Mouse (Mus musculus) neural tube, embryonic 13.5 days (tissue): ENCODE measurements around the gene Rgp1. TPM values are rescaled to one million over a fixed set of nuclear protein-coding genes. Genes with fewer than 3 reads are reported as not detected.
A peak's percentile ranks its signal among the peaks of the same experiment; 100 is the strongest.

Source experiments
- ATAC-seq: fragments of 200-750 bp; cut with Nextera tagmentation; 2 replicates; pipeline ENCODE4 v1.8.0; 2017; ENCODE audit warnings: low read depth, mild to moderate bottlenecking, moderate TSS enrichment, moderate library complexity
- H3K27ac ChIP-seq: fragments of 300-500 bp; sonication (generic); replicated peaks from 2 replicates; pipeline ENCODE4 v1.5.1; 2015; ENCODE audit warnings: moderate library complexity, mild to moderate bottlenecking, inconsistent platforms
- H3K27me3 ChIP-seq: fragments of 300-500 bp; sonication (generic); 2 replicates; pipeline ENCODE4 v1.6.1; 2015; ENCODE audit warnings: mild to moderate bottlenecking, inconsistent platforms
- H3K36me3 ChIP-seq: fragments of 300-500 bp; sonication (generic); 2 replicates; pipeline ENCODE4 v1.6.1; 2015; ENCODE audit warnings: mild to moderate bottlenecking, inconsistent platforms
- H3K4me1 ChIP-seq: fragments of 300-500 bp; sonication (generic); replicated peaks from 2 replicates; pipeline ENCODE4 v1.6.1; 2015; ENCODE audit warnings: inconsistent platforms
- H3K4me2 ChIP-seq: fragments of 300-500 bp; sonication (generic); 2 replicates; pipeline ENCODE4 v1.6.1; 2015; ENCODE audit warnings: inconsistent platforms, mild to moderate bottlenecking, moderate library complexity
- H3K4me3 ChIP-seq: fragments of 300-500 bp; sonication (generic); 2 replicates; pipeline ENCODE4 v1.5.1; 2015; ENCODE audit warnings: mild to moderate bottlenecking, inconsistent platforms
- H3K9ac ChIP-seq: fragments of 300-500 bp; sonication (generic); 2 replicates; pipeline ENCODE4 v1.6.1; 2015; ENCODE audit warnings: moderate library complexity, mild to moderate bottlenecking, inconsistent platforms
- H3K9me3 ChIP-seq: fragments of 300-500 bp; sonication (generic); 2 replicates; pipeline ENCODE4 v1.6.1; 2016; ENCODE audit warnings: inconsistent platforms
- WGBS: fragments of 180-500 bp; shearing (Covaris S2); methylation state at CpG from one replicate; pipeline ENCODE4 v1.1.7; 2015; 5-methylcytosine and 5-hydroxymethylcytosine counted together
- polyA plus RNA-seq: library from polyadenylated mRNA; unstranded; fragments of >200 nt; fragmentation: Nextera tagmentation; extraction: Ambion mirVana; gene quantifications from 2 replicates; pipeline ENCODE4 v1.2.1, GENCODE M21; 2015

The Rgp1 gene
- polyA plus RNA-seq, 1 experiment from 2014 or later, result 23.9 TPM

DNA sequence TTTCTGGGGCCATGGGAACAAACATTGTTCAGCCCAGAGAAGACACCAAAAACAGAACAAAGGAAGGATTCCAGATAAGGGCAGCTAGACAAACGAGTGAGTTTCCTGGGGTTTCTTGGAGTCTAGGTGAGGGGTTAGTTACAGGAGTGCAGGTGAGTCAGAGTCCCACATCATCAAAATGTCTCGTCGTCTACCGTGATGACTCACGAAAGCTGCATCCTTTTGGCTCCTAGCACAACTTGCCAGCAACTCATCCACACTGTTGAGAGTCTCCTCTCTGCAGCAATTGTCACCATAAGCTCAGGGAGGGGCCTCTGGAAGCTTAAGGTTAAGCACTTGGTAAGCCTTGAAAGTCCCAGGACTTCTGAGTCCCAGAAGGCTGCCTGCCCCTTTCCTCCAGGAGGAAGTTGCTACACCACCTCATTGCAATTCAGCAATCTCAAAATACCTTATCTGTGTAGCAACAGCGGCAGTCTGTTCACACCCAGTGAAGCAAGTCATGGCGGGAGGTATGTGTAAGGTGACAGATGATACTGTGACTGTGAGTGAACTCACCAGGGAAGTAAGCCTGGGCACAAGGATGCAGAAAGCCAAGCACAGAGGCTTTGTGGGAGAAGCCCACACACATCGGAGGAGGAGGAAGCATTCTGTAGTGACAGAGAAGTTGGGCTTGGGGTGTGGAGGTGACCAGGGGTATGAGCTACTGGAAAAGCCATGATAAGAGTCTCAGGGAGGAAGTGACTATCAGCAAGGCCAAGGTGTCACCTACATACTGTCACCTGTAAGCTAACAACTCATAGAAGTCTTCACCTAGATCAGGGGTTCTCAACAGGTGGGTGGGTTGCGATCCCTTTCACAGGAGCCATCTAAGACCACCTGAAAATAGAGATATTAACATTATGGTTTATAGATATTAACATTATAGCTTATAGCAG is 26.5 kb downstream of the Rgp1 start:
- no peak overlapping the region for H3K9ac ChIP-seq
- H3K27me3 ChIP-seq, result no peaks in the 10 kb centered on the region; the same call in 1 of the 2 replicates
- no peak for ATAC-seq
- no peaks in the 10 kb centered on the region for H3K9me3 ChIP-seq
- H3K27ac ChIP-seq, result no peak overlapping the region
- 79% methylated on average over 9 of the region's 9 CpGs for WGBS
- H3K4me3 ChIP-seq, result no peak overlapping the region
- H3K36me3 ChIP-seq, result no peaks in the 10 kb centered on the region
- H3K4me2 ChIP-seq, result no peak overlapping the region
- no peaks in the 10 kb centered on the region for H3K4me1 ChIP-seq

DNA sequence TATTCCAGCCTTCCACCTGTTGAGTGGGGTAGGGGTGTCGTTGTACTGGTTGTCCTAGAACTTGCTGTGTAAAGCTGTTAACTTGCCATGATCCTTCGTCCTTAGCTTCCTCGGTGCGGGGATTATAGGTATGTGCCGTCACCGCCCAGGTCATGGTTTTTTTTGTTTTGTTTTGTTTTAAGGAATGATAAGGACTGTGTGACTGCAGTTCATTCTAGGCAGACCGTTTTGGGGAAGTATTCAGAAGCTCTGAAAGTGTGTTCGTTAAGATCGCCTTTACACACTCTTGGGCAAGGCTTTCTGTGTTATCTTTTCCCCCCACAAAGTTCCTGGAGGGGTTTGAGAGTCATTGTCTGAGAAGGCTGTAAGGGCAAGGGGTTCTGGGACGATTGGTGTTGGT is 34.0 kb downstream of the Rgp1 start:
- Histone ChIP-seq H3K9ac (no peak overlapping the region), H3K9me3 (no peaks in the 10 kb centered on the region), H3K36me3 (no peaks in the 10 kb centered on the region), H3K4me3 (no peak overlapping the region), H3K27ac (no peak overlapping the region), H3K4me1 (no peaks in the 10 kb centered on the region), H3K4me2 (no peak overlapping the region), H3K27me3 (no peaks in the 10 kb centered on the region)
- no peak for ATAC-seq
- 75% methylated on average over 10 of the region's 10 CpGs for WGBS

DNA sequence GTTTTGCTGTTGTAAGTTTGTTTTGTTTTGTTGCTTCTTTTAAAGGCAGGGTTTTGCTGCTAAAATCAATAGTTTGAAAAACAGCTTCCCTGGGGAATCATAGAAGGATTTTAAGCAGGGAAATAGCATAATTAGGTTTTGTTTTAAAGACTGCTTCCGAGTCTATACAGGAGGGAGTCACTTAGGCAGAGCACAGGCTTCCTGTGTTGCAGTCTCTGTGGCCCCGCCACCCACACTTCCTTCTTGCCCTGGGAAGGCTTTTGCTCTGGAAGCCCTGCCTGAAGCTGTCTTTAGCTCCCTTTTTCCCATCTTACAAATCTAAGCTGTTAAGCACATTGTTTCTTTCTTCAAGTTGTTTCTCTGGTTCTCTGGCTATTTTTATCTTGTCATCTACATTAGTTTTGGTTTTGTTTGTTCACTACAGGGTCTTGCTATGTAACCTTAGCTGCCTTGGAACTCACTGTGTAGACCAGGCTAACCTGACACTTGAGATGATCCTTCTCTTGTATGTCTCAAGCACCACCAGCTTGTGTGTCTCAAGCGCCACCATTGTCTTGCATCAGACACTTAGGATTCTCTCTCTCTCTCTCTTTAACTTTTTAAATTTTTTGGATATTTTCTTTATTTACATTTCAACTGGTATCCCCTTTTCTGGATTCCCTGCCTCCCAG is 34.7 kb downstream of the Rgp1 start:
- H3K4me2 ChIP-seq, result no peak overlapping the region
- WGBS, result 71% methylated on average over 3 of the region's 3 CpGs
- no peak for ATAC-seq
- no peaks in the 10 kb centered on the region for H3K27me3 ChIP-seq
- H3K9me3 ChIP-seq, result no peaks in the 10 kb centered on the region
- H3K27ac ChIP-seq, result no peak overlapping the region
- H3K36me3 ChIP-seq, result no peaks in the 10 kb centered on the region
- no peak overlapping the region for H3K9ac ChIP-seq
- H3K4me1 ChIP-seq, result no peaks in the 10 kb centered on the region
- H3K4me3 ChIP-seq, result no peak overlapping the region

DNA sequence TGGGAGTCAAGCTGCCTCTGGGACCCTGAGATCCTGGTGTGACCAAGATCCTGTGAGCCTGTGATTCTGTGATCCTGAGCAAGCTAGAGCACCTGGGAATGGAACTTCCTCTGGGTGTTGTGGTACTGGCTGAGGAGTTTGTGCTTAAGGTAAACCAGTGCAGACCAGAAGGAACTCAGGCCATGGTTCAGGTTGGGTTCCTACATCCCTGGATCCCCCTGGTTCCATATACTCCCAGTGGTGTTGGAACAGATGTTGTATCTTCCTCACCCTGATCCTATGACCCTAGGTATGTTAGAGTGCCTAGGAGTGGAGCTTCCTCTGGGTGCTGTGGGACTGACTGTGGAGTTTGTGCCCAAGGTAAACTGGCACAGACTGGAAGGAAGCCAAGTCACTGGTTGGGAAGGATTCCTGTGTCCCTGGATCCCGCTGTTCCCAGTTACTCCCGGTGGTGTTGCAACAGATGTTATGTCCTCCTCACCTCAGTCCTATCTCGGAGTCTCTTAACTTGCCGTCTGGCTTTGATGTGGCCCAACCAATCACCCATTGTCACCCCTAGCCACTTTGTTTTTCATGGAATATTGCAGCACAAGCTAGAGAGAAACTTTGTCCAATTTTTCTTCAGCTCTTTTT is 41.7 kb downstream of the Rgp1 start:
- Histone ChIP-seq H3K9ac (no peak overlapping the region), H3K27ac (no peak overlapping the region), H3K4me2 (no peak overlapping the region), H3K27me3 (no peaks in the 10 kb centered on the region), H3K9me3 (peaks cover 6% of the 10 kb centered on the region), H3K4me1 (no peaks in the 10 kb centered on the region), H3K36me3 (no peaks in the 10 kb centered on the region), H3K4me3 (no peak overlapping the region)
- ATAC-seq, result no peak
- WGBS, result 85% methylated on average over 4 of the region's 4 CpGs

DNA sequence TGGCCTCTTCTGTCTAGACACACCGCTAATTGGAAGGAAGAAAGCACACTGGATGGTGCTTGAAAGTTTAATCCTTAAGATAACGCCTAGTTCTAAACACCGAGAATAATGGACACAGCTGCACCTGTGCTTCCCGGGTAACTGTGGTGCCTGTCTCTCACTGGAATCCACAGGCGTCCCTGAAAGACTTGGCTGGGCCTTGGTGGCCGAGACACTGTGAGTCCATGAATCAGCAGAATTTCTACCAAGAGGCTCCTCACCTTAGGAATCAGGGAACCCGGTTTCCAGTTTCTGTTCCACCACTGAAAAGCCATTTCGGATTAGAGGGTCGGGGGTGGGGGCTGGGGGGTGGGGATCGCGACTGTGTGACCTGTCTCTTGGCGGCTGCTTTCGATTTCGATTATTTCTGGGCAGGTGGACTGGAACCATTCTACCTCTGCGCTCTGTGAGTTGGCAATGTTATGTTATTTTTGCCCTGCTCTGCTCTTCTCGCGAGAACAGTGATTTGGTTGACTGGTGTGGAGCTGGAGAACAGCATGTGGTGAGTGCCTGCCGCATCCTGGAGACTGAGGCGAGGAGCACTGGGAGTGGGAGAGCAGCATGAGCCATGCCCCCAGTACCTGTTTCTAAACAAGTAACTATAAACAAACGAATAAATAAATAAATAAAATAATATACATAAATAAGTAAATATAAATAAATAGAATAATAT is 50.7 kb downstream of the Rgp1 start:
- no peak for ATAC-seq
- H3K9me3 ChIP-seq, result peaks cover 10% of the 10 kb centered on the region
- no peak overlapping the region for H3K9ac ChIP-seq
- H3K4me1 ChIP-seq, result peaks cover 43% of the 10 kb centered on the region
- no peak overlapping the region for H3K4me3 ChIP-seq
- no peak overlapping the region; the same call in 1 of the 2 replicates for H3K27ac ChIP-seq
- peak overlapping the region; percentile 6; the same call in 1 of the 2 replicates for H3K4me2 ChIP-seq
- H3K36me3 ChIP-seq, result no peaks in the 10 kb centered on the region
- 42% methylated on average over 20 of the region's 20 CpGs for WGBS
- no peaks in the 10 kb centered on the region for H3K27me3 ChIP-seq

DNA sequence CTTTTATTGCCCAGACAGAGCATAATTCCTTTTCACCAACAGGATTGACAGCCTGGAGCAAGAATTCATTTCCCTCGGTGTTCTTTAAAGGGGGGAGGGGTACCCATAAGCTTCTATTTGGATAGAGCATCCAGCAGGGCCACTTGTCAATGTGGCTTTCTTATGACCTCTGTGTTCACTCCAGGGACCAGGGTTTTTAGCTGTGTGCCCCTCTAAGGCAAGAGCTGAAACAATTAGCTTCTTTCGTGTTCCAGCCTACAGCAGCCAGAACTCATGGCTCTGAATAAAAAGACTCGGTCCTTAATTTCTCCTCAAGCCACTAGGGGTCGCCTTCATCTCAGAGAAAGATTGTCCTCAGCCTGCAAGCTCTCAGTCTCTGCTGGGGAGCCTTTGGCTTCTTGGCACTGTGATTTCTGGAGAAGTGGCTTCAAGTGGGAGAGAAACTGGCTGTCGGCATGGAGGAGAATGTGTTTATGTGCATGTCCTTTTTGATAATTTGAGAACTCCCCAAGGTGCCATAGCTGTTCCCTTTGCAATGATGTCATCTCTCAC is 51.6 kb downstream of the Rgp1 start:
- no peak overlapping the region for H3K4me3 ChIP-seq
- H3K4me2 ChIP-seq, result peak overlapping the region; percentile 86
- peak; percentile 55 for ATAC-seq
- 1% methylated on average over 5 of the region's 5 CpGs for WGBS
- peak overlapping the region; percentile 95 for H3K27ac ChIP-seq
- peaks cover 51% of the 10 kb centered on the region for H3K4me1 ChIP-seq
- H3K9ac ChIP-seq, result peak overlapping the region; percentile 60
- H3K27me3 ChIP-seq, result no peaks in the 10 kb centered on the region
- H3K9me3 ChIP-seq, result peaks cover 6% of the 10 kb centered on the region
- no peaks in the 10 kb centered on the region for H3K36me3 ChIP-seq

DNA sequence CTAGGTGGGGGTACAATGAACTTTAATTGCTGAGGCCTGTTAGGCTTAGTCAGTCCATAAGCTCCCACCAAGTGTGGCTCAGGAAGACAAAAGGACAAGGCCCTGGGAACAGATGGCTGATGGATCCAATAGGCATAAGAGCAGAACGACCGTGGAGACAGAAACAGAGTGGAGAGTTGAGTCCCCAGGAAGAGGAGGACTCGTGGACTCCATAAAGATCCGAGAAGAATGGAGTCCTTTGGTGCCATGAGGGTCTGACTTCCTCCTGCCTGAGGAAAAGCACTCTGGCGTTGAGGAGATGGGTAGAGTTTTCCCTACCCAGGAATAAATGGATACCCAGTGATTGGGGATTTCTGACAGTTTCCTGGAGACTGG is 52.1 kb downstream of the Rgp1 start:
- H3K4me3 ChIP-seq, result peak overlapping the region; percentile 64
- peaks cover 57% of the 10 kb centered on the region for H3K4me1 ChIP-seq
- 12% methylated on average over 5 of the region's 5 CpGs for WGBS
- H3K9ac ChIP-seq, result peak overlapping the region; percentile 92; the same call in 1 of the 2 replicates
- ATAC-seq, result peak; percentile 24
- no peaks in the 10 kb centered on the region for H3K27me3 ChIP-seq
- H3K9me3 ChIP-seq, result peaks cover under 1% of the 10 kb centered on the region; the same call in 1 of the 2 replicates
- peak overlapping the region; percentile 95 for H3K27ac ChIP-seq
- H3K36me3 ChIP-seq, result no peaks in the 10 kb centered on the region
- H3K4me2 ChIP-seq, result peak overlapping the region; percentile 86

DNA sequence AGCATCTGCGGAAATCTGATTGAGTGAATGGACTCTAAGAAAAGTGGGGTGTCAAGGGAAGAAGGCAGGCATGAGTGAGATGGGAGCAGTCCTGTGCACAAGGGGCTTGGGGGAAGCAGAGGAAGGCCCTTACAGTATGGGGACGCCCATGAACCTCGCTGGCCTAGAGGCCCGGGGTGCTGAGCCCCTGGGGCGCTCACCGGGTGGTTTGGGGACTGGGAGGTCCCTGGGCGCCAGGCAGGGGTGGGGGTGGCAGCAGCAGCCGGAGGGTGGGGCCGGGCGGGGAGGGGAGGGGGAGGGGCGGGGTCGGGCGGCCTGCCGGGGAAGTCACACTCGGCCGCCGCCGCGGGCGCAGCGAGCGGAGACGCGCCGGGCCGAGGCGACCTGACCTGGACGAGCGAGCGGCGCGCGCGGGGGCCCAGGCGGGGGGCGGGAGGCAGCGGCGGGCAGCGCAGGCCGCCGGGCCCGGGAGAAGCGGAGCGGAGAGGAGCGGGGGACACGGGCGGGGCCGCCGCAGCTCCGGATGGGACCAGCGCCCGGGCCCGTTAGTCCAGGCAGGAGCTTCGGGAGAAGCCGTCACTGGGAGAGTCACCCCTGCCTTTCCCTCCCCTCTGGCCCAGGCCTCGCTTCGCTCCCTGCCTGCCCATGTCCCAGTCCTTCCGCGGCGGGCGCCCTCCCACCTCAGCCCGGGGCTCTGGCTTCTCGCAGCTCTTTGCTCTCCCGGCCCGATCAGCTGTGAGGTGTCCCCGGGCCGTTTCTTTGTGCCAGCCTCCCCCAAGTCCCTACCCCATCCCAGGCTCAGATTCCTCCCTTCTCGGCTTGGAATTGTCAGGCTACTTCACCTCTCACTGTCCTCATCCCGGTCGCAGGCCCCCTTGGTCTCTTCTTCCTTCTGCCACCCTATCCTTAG is 52.8 kb downstream of the Rgp1 start, which contains the start of gene Npr2:
Npr2 (plus strand) TSS at position 890 of the 910 bp plus-strand sequence.
- ATAC-seq, result peak; percentile 66
- H3K9ac ChIP-seq, result peak within 1 kb of the TSS; percentile 92
- peak within 1 kb of the TSS; percentile 95 for H3K27ac ChIP-seq
- H3K27me3 ChIP-seq, result no peaks in the 10 kb centered on the region
- peak within 1 kb of the TSS; percentile 64 for H3K4me3 ChIP-seq
- WGBS, result 1% methylated on average over 28 of the region's 70 CpGs
- H3K36me3 ChIP-seq, result no peaks in the 10 kb centered on the region
- H3K9me3 ChIP-seq, result no peaks in the 10 kb centered on the region
- peak within 1 kb of the TSS; percentile 86 for H3K4me2 ChIP-seq
- peaks cover 61% of the 10 kb centered on the region for H3K4me1 ChIP-seq

DNA sequence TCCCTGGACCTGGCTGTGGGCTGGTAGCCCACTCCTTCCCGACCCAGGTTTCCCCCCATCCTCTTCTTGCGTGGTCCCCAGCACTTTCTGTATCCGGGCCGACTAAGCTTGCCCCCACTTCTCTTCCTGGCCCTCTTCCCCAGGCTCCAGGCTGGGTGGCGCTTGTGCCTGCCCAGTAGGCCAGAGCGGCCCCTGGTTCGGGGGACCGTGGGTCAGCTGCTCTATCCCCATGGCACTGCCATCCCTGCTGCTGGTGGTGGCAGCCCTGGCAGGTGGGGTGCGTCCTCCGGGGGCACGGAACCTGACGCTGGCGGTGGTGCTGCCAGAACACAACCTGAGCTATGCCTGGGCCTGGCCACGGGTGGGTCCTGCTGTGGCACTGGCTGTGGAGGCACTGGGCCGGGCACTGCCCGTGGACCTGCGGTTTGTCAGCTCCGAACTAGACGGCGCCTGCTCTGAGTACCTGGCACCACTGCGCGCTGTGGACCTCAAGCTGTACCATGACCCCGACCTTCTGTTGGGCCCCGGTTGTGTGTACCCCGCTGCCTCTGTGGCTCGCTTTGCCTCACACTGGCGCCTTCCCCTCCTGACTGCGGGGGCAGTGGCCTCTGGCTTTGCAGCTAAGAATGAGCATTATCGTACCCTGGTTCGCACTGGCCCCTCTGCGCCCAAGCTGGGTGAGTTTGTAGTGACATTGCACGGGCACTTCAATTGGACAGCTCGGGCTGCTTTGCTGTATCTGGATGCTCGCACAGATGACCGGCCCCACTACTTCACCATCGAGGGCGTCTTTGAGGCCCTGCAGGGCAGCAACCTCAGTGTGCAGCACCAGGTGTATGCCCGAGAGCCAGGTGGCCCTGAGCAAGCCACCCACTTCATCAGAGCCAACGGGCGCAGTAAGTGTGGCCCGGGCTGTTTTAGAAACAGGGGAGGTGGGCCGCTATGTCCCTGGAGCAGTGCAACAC is 53.7 kb downstream of the Rgp1 start:
- Histone ChIP-seq H3K9ac (peak overlapping the region; percentile 92), H3K36me3 (no peaks in the 10 kb centered on the region), H3K4me2 (peak overlapping the region; percentile 86), H3K4me3 (peak overlapping the region; percentile 64), H3K9me3 (no peaks in the 10 kb centered on the region), H3K27me3 (no peaks in the 10 kb centered on the region), H3K27ac (peak overlapping the region; percentile 95), H3K4me1 (peaks cover 61% of the 10 kb centered on the region)
- 43% methylated on average over 42 of the region's 42 CpGs for WGBS
- peak; percentile 23; the same call in 1 of the 2 replicates for ATAC-seq

DNA sequence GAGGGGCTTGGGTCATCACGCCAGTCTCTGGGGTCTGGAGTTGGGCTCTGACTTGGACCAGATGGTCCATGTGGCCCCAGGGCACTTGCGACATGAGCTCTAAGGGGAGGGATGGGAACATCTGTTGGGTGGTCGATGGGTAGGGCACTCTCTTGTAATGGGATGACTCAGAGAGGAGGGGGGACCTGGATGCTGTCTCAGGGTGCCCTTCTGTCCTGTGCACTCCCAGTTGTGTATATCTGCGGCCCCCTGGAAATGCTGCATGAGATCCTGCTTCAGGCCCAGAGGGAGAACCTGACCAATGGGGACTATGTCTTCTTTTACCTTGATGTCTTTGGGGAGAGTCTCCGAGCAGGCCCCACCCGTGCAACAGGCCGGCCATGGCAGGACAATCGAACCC is 54.8 kb downstream of the Rgp1 start:
- H3K4me2 ChIP-seq, result peak overlapping the region; percentile 86
- no peaks in the 10 kb centered on the region for H3K27me3 ChIP-seq
- ATAC-seq, result no peak
- H3K27ac ChIP-seq, result no peak overlapping the region
- H3K9me3 ChIP-seq, result no peaks in the 10 kb centered on the region
- H3K4me3 ChIP-seq, result peak overlapping the region; percentile 64
- peak overlapping the region; percentile 92 for H3K9ac ChIP-seq
- H3K36me3 ChIP-seq, result no peaks in the 10 kb centered on the region
- 61% methylated on average over 8 of the region's 8 CpGs for WGBS
- H3K4me1 ChIP-seq, result peaks cover 61% of the 10 kb centered on the region
